Mouse (Mus musculus) intestine, embryonic 16.5 days (tissue): Measurements from ENCODE around the gene Gbf1. TPM values are rescaled to one million over a fixed set of nuclear protein-coding genes. Genes with fewer than 3 reads are reported as not detected.

Experiments
- ATAC-seq: fragments of 200-750 bp; cut with Nextera tagmentation; 2 replicates; pipeline ENCODE4 v1.8.0; 2017; ENCODE audit warnings: moderate TSS enrichment, moderate library complexity
- H3K27ac ChIP-seq: fragments of 300-500 bp; sonication (generic); 2 replicates; pipeline ENCODE4 v1.5.1; 2014; ENCODE audit warnings: mild to moderate bottlenecking, low read length
- H3K27me3 ChIP-seq: fragments of 300-500 bp; sonication (generic); replicated peaks from 2 replicates; pipeline ENCODE4 v1.6.1; 2014; ENCODE audit warnings: low read length, control low read depth, mixed read lengths; ENCODE audit not compliant: control insufficient read depth, insufficient read depth
- H3K36me3 ChIP-seq: fragments of 300-500 bp; sonication (generic); 2 replicates; pipeline ENCODE4 v1.6.1; 2014; ENCODE audit warnings: low read length, control low read depth; ENCODE audit not compliant: control insufficient read depth, insufficient read depth
- H3K4me1 ChIP-seq: fragments of 300-500 bp; sonication (generic); 2 replicates; pipeline ENCODE4 v1.6.1; 2014; ENCODE audit warnings: low read length, control low read depth, mixed read lengths; ENCODE audit not compliant: control insufficient read depth, insufficient read depth
- H3K4me2 ChIP-seq: fragments of 300-500 bp; sonication (generic); 2 replicates; pipeline ENCODE4 v1.6.1; 2014; ENCODE audit warnings: low read depth, low read length, control low read depth
- H3K4me3 ChIP-seq: fragments of 300-500 bp; sonication (generic); 2 replicates; pipeline ENCODE4 v1.5.1; 2014; ENCODE audit warnings: mild to moderate bottlenecking, low read length
- H3K9ac ChIP-seq: fragments of 300-500 bp; sonication (generic); 2 replicates; pipeline ENCODE4 v1.6.1; 2014; ENCODE audit warnings: low read depth, low read length
- H3K9me3 ChIP-seq: fragments of 300-500 bp; sonication (generic); 2 replicates; pipeline ENCODE4 v1.6.1; 2016; ENCODE audit warnings: low read length, control low read depth; ENCODE audit not compliant: control insufficient read depth
- WGBS: fragments of 180-500 bp; shearing (Covaris S2); extraction: QIAGEN DNeasy Blood & Tissue Kit; methylation state at CpG from one replicate; pipeline ENCODE4 v1.1.7; 2014; 5-methylcytosine and 5-hydroxymethylcytosine counted together
- polyA plus RNA-seq: library from polyadenylated mRNA; unstranded; fragments of >200 nt; fragmentation: Nextera tagmentation; extraction: Ambion mirVana; gene quantifications from 2 replicates; pipeline ENCODE4 v1.2.1, GENCODE M21; 2015

Gbf1 gene
- polyA plus RNA-seq, 1 experiment from 2014 or later: 33.6 TPM

DNA sequence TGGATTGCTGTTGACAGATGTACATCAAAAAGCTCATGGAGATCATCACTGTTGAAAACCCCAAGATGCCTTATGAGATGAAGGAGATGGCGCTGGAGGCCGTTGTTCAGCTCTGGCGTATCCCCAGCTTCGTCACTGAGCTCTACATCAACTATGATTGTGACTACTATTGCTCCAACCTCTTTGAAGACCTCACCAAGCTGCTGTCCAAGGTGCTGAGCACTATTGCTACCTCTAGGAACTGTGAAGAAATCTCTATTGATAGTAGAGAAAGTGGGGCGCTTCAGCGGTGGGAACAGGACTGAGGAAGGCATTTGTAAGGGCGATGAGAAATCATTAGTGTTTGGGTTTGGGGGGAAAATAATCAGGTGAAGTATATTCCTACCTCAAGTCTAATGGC lies 112.5 kb downstream of the Gbf1 start:
- H3K9me3 ChIP-seq: no peaks in the 10 kb centered on the region
- 0 out of 2 replicates have a peak, but pooled peaks cover 17% of the 10 kb centered on the region for H3K36me3 ChIP-seq
- no peaks in the 10 kb centered on the region for H3K4me1 ChIP-seq
- H3K4me3 ChIP-seq: no peak overlapping the region
- no peak overlapping the region for H3K27ac ChIP-seq
- H3K27me3 ChIP-seq: no peaks in the 10 kb centered on the region
- 91% methylated on average over 7 of the region's 7 CpGs for WGBS
- no peak overlapping the region for H3K4me2 ChIP-seq
- ATAC-seq: no peak
- H3K9ac ChIP-seq: no peak overlapping the region

DNA sequence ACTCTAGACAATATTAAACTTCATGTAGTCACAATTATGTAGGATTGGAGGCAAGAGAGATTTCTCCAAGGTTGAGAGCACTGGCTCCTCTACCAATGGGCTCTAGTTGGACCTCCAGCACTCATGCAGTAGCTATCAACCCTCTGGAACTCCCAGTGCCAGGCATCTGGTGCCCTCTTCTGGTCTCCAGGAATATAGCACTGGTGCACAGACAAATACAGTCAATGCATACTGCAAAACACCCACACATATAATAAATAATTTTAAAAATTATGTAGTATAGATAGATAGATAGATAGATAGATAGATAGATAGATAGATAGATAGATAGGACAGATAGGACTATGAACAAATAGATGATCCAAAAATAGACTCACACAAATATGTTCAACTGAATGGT lies 123.0 kb downstream of the Gbf1 start:
- Histone ChIP-seq H3K36me3 (peaks cover 15% of the 10 kb centered on the region), H3K9ac (no peak overlapping the region), H3K27me3 (no peaks in the 10 kb centered on the region), H3K4me3 (no peak overlapping the region), H3K27ac (no peak overlapping the region), H3K4me2 (no peak overlapping the region), H3K4me1 (no peaks in the 10 kb centered on the region), H3K9me3 (no peaks in the 10 kb centered on the region)
- ATAC-seq: no peak

DNA sequence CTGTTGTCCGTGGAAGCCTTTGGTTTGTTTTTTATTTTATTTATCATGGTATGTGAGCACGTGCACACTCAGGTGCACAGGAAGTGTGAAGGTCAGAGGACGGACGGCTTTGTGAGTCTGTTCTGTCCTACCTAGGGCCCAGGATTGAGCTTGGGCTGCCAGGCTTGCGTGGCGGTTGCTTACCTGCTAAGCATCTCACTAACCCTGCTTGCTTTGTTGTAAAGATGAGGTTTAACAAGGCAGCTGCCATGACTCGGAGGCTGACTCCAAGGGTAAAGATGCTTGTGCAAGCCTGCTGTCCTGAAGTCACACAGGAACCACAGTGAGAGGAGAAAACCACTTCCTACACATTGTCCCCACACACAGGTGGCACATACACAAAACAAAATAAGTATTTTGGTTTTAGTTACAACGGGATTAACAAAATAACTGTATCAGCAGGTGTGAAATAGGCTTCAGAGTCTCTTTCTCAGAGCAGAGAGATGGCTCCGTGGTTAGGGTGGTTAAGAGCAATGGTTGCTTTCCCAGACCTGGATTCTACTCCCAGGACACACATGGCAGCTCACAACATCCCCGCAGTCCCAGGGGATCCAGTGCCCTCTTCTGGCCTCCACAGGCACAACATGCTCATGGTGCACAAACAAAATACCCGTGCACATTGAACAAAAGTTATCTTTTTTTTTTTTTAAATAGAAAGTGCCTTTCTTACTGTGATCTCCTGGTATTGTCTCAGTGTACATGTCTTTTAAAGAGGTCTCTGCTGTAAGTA lies 130.0 kb downstream of the Gbf1 start:
- no peak overlapping the region for H3K4me3 ChIP-seq
- H3K4me1 ChIP-seq: no peaks in the 10 kb centered on the region
- WGBS: 91% methylated on average over 11 of the region's 11 CpGs
- H3K27ac ChIP-seq: no peak overlapping the region
- H3K9ac ChIP-seq: no peak overlapping the region
- peaks cover 13% of the 10 kb centered on the region for H3K36me3 ChIP-seq
- H3K27me3 ChIP-seq: no peaks in the 10 kb centered on the region
- no peaks in the 10 kb centered on the region for H3K9me3 ChIP-seq
- no peak overlapping the region for H3K4me2 ChIP-seq
- ATAC-seq: no peak

DNA sequence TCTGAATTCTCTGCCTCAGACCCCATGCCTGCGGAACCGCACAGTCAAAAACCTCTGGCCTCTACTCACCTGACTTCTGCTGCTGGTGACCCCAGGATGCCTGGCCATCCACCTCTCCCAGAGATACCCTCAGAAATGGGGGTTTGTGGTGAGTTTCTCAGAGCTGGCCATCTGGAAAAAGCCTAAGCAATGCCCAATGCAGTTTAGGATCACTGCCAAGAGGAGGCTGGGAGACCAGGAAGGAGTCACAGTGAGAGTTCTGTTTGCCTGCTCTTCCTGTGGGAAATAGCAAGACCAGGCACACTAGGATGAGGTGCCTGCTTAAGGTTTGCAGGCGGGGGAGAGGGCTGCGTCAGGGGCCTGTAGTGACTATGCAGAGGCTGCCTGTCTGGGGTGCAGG lies 132.4 kb downstream of the Gbf1 start:
- Histone ChIP-seq H3K4me3 (no peak overlapping the region), H3K27ac (no peak overlapping the region), H3K36me3 (peaks cover 11% of the 10 kb centered on the region), H3K9ac (no peak overlapping the region), H3K9me3 (no peaks in the 10 kb centered on the region), H3K4me2 (no peak overlapping the region), H3K27me3 (no peaks in the 10 kb centered on the region), H3K4me1 (no peaks in the 10 kb centered on the region)
- no peak for ATAC-seq
- WGBS: 96% methylated on average over 4 of the region's 4 CpGs

DNA sequence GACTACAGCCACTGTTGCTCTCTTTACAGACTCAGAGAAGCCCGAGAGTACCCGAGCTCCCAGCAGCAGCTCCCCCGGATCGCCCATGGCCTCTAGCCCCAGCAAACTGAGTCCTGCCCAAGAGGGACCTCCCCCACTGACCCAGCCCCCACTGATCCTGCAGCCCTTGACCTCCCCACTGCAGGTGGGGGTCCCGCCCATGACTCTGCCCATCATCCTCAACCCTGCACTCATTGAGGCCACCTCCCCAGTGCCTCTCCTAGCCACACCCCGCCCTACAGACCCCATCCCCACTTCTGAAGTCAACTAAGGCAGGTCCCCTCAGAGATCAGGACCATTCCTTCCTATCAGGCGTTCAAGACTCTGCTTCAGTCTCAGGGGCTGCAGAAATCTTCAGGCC lies 133.3 kb downstream of the Gbf1 start:
- H3K9me3 ChIP-seq: no peaks in the 10 kb centered on the region
- no peak overlapping the region for H3K9ac ChIP-seq
- H3K4me1 ChIP-seq: no peaks in the 10 kb centered on the region
- H3K27ac ChIP-seq: no peak overlapping the region
- 88% methylated on average over 7 of the region's 7 CpGs for WGBS
- H3K36me3 ChIP-seq: peaks cover 11% of the 10 kb centered on the region
- H3K4me2 ChIP-seq: no peak overlapping the region
- no peak overlapping the region for H3K4me3 ChIP-seq
- H3K27me3 ChIP-seq: no peaks in the 10 kb centered on the region
- no peak for ATAC-seq

DNA sequence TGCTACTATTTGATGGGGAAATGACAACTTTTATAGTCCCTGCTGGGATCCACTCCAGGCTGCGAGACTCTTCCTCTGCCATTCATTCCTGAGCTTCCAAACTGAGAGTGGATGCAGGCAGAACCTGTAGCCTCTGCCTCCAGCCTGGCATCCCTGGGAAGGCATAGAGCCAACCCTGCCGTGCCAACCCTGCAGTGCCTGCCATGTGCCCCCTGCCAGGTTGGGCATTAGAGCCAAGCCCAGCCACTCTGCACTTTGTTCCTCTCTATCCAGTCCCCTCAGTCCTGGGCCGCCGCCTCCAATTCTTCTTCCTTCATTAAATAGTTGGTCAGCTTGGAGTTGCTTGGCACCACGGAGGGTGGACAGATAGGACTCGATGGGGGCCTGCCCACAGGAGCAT lies 133.7 kb downstream of the Gbf1 start:
- Histone ChIP-seq H3K9me3 (no peaks in the 10 kb centered on the region), H3K4me2 (no peak overlapping the region), H3K4me3 (no peak overlapping the region), H3K36me3 (peaks cover 11% of the 10 kb centered on the region), H3K27ac (no peak overlapping the region), H3K9ac (no peak overlapping the region), H3K27me3 (no peaks in the 10 kb centered on the region), H3K4me1 (no peaks in the 10 kb centered on the region)
- ATAC-seq: no peak
- 82% methylated on average over 6 of the region's 6 CpGs for WGBS

DNA sequence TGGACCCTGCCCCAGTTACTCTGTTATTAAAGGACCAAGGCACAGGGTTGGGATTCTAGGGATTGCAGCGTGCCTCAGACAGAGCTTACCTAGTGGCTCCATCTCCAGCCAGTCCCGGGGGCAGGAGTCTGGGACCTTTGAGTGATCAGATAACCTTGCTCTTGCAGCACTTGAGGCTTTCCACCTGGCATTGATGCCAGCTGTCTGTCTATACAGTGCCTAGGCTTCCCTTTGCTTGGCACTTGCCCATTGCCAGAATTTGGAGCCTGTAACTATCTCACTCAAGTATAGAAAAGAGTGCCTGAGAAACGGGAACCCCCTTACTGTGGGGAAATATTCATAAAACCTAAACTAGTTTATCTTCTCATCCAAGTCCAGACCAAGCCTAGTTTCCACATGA lies 134.6 kb downstream of the Gbf1 start:
- Histone ChIP-seq H3K27me3 (no peaks in the 10 kb centered on the region), H3K4me2 (no peak overlapping the region), H3K9me3 (no peaks in the 10 kb centered on the region), H3K4me1 (no peaks in the 10 kb centered on the region), H3K27ac (no peak overlapping the region), H3K9ac (no peak overlapping the region), H3K4me3 (no peak overlapping the region), H3K36me3 (peaks cover 11% of the 10 kb centered on the region)
- 92% methylated on average over 3 of the region's 3 CpGs for WGBS
- ATAC-seq: no peak

DNA sequence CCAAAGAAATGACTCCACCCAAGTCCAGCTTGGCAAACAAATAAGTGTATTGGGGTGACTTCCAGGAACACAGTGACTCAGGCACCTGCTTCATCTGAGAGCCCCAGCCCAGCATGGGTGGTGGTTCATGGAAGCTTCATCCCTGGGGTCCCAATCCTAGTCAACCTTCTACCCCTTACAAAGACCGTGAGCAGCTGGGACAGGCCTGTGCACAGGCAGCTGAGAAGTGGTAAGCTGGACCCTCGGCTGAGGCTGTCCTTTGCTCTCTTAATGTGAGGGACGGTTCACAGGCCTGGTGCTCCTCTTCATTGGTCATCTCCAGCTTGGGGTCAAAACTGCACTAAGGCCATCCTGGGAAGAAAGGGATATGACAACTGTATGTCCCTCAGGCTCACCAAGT lies 135.3 kb downstream of the Gbf1 start:
- no peak overlapping the region for H3K4me2 ChIP-seq
- no peak overlapping the region for H3K4me3 ChIP-seq
- no peaks in the 10 kb centered on the region for H3K4me1 ChIP-seq
- no peak overlapping the region for H3K27ac ChIP-seq
- no peaks in the 10 kb centered on the region for H3K27me3 ChIP-seq
- WGBS: 85% methylated on average over 3 of the region's 3 CpGs
- ATAC-seq: no peak
- no peak overlapping the region for H3K9ac ChIP-seq
- peaks cover 5% of the 10 kb centered on the region for H3K36me3 ChIP-seq
- no peaks in the 10 kb centered on the region for H3K9me3 ChIP-seq

DNA sequence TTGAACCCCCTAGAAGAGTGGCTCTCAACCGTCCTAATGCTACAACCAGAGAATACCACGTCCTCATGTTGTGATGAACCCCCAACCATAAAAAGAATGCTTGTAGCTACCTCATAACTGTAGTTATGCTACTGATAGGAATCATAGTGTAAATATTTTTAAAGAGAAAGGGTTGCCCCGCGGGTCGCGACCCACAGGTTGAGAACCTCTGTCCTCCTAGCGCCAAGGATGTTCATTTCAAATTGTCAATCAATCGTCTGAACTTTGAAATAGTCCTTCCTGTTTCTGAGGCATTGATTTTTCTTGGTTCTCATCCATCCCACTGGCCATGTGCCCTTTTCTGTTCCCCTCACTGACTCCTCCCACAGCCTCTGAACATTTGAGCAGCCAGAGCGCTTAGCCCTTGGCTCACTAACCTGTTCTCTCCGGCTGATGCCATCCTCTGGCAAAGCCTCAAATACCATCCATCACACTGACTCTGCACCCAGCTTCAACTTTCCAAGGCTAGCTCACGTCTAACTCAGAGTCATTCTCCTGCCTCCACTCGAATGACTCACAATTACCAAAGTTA lies 138.3 kb downstream of the Gbf1 start:
- Histone ChIP-seq H3K4me3 (no peak overlapping the region), H3K9ac (no peak overlapping the region), H3K4me1 (no peaks in the 10 kb centered on the region), H3K9me3 (no peaks in the 10 kb centered on the region), H3K36me3 (no peaks in the 10 kb centered on the region), H3K27me3 (no peaks in the 10 kb centered on the region), H3K4me2 (no peak overlapping the region), H3K27ac (no peak overlapping the region)
- WGBS: 63% methylated on average over 12 of the region's 12 CpGs
- ATAC-seq: no peak

DNA sequence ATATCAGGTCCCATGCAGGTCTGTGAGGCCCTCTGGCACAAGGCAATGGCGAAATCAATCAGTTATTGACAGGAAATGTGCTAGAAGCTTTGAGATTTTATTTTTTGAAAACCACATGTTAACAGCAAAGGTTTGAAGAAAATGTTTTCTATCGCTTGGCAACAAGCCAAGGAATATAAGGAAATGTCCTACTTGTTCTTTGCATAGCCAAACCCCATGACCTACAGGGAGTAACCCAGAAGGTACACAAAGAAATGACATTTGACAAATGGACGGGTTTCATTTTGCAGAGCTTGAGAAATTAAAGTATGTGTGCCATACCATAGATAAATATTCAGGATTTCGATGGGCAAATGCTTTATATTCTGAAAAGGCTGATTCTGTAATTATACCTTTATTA lies 144.6 kb downstream of the Gbf1 start:
- 62% methylated on average over 4 of the region's 4 CpGs for WGBS
- H3K27ac ChIP-seq: no peak overlapping the region
- no peak overlapping the region for H3K9ac ChIP-seq
- no peaks in the 10 kb centered on the region for H3K27me3 ChIP-seq
- H3K36me3 ChIP-seq: no peaks in the 10 kb centered on the region
- ATAC-seq: no peak
- H3K4me2 ChIP-seq: no peak overlapping the region
- no peaks in the 10 kb centered on the region for H3K9me3 ChIP-seq
- H3K4me3 ChIP-seq: no peak overlapping the region
- H3K4me1 ChIP-seq: no peaks in the 10 kb centered on the region
